Mouse (Mus musculus): Measurements from ENCODE around the gene Apom. TPM values are rescaled to one million over a fixed set of nuclear protein-coding genes. Genes with fewer than 3 reads are reported as not detected.
A peak's percentile ranks its signal among the peaks of the same experiment; 100 is the strongest.

Gene Apom
- polyA plus RNA-seq, 1 experiment = 0.18 TPM

DNA sequence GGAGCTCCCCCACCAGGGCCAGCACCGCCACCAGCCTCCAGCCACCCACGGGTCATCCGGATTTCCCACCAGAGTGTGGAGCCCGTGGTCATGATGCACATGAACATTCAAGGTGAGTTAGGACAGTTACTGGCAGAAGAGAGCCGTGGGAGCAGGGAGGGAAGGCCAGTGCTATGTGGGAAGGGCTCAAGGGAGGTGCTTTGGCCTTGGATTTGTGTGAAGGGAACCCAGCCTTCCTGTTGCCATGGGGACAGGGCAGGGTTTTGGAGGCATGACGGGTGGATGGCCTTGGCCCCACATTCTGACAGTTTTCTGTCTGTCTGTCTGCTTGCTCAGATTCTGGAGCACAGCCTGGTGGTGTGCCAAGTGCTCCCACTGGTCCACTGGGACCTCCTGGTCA, 10.1 kb upstream of the Apom start:
- Histone ChIP-seq H3K27me3 (ENCODE audit: control insufficient read depth, insufficient read depth, low read length) (no peaks in the 10 kb centered on the region), H3K4me1 (ENCODE audit: control insufficient read depth, insufficient read depth, insufficient read length) (no peaks in the 10 kb centered on the region), H3K4me3 (ENCODE audit: extremely low read depth, insufficient read depth, insufficient read length) (no peak overlapping the region), H3K36me3 (ENCODE audit: control insufficient read depth, insufficient read depth, low read length) (peaks cover 73% of the 10 kb centered on the region), H3K27ac (ENCODE audit: insufficient read depth, low read length) (no peak overlapping the region)
- 86% methylated on average over 6 of the region's 6 CpGs for WGBS
- no peak for DNase-seq (ENCODE audit: low read depth in 1 of 2, low spot score in 2 of 2)
- TF ChIP-seq POLR2A (IDR thresholded peaks at IDR 0.05; ENCODE audit: low read depth, low read length) (no peak), CTCF (IDR thresholded peaks at IDR 0.05; ENCODE audit: extremely low read depth, insufficient read depth, insufficient read length, insufficient replicate concordance) (no peak)

DNA sequence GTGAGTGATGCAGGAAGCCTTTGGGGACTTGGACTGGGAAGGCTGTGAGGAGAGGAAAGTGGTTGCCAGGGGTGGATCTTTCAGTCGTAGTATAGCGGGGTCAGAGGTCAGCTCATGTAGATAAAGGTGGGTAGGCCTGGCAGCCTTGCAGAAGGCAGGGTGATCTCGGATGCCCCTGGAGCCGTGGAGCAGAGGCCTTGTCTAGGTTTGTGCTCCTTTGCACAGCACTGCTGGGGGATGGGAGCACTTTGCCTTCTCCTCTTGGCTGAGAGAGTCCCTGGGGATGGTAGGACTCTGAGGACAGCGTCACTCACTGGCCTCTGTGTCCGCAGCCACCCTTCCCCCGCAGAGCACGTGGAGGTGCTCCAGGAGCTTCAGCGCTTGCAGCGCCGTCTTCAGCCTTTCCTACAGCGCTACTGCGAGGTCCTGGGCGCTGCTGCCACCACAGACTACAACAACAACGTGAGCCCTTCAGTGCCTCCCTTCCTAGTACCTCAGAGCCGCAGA, 8.7 kb upstream of the Apom start:
- peaks cover 5% of the 10 kb centered on the region; the same call in 1 of the 2 replicates for H3K4me1 ChIP-seq (ENCODE audit: control insufficient read depth, insufficient read depth, insufficient read length)
- DNase-seq (ENCODE audit: low read depth in 1 of 2, low spot score in 2 of 2) = no peak
- no peaks in the 10 kb centered on the region for H3K27me3 ChIP-seq (ENCODE audit: control insufficient read depth, insufficient read depth, low read length)
- no peak overlapping the region for H3K27ac ChIP-seq (ENCODE audit: insufficient read depth, low read length)
- H3K36me3 ChIP-seq (ENCODE audit: control insufficient read depth, insufficient read depth, low read length) = peaks cover 60% of the 10 kb centered on the region
- 91% methylated on average over 16 of the region's 16 CpGs for WGBS
- TF ChIP-seq POLR2A (IDR thresholded peaks at IDR 0.05; ENCODE audit: low read depth, low read length) = no peak
- TF ChIP-seq CTCF (IDR thresholded peaks at IDR 0.05; ENCODE audit: extremely low read depth, insufficient read depth, insufficient read length, insufficient replicate concordance) = no peak
- no peak overlapping the region for H3K4me3 ChIP-seq (ENCODE audit: extremely low read depth, insufficient read depth, insufficient read length)

DNA sequence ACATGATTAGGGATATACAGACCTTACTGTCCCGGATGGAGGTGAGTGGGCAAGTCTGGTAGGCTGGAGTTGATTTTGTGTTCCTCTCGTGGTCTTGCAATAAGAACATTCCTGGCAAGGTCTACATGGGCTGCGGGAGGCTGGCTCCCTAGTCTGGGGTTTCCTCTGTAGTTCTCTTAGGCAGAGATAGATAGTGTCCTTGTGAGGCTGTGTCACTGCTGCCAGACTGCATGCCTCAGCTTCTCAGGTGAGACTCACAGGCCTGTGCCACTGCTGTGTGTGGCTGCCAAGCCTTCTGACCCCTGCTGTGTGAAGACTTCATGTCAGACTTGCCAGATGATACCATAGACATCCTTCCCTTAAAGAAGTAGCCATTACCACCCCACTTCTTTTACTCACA, 7.4 kb upstream of the Apom start:
- peaks cover 5% of the 10 kb centered on the region; the same call in 1 of the 2 replicates for H3K4me1 ChIP-seq (ENCODE audit: control insufficient read depth, insufficient read depth, insufficient read length)
- no peak for DNase-seq (ENCODE audit: low read depth in 1 of 2, low spot score in 2 of 2)
- 85% methylated on average over 3 of the region's 3 CpGs for WGBS
- no peaks in the 10 kb centered on the region for H3K27me3 ChIP-seq (ENCODE audit: control insufficient read depth, insufficient read depth, low read length)
- H3K4me3 ChIP-seq (ENCODE audit: extremely low read depth, insufficient read depth, insufficient read length) = no peak overlapping the region
- no peak for TF ChIP-seq POLR2A (IDR thresholded peaks at IDR 0.05; ENCODE audit: low read depth, low read length)
- no peak for TF ChIP-seq CTCF (IDR thresholded peaks at IDR 0.05; ENCODE audit: extremely low read depth, insufficient read depth, insufficient read length, insufficient replicate concordance)
- H3K36me3 ChIP-seq (ENCODE audit: control insufficient read depth, insufficient read depth, low read length) = peaks cover 48% of the 10 kb centered on the region
- H3K27ac ChIP-seq (ENCODE audit: insufficient read depth, low read length) = no peak overlapping the region

DNA sequence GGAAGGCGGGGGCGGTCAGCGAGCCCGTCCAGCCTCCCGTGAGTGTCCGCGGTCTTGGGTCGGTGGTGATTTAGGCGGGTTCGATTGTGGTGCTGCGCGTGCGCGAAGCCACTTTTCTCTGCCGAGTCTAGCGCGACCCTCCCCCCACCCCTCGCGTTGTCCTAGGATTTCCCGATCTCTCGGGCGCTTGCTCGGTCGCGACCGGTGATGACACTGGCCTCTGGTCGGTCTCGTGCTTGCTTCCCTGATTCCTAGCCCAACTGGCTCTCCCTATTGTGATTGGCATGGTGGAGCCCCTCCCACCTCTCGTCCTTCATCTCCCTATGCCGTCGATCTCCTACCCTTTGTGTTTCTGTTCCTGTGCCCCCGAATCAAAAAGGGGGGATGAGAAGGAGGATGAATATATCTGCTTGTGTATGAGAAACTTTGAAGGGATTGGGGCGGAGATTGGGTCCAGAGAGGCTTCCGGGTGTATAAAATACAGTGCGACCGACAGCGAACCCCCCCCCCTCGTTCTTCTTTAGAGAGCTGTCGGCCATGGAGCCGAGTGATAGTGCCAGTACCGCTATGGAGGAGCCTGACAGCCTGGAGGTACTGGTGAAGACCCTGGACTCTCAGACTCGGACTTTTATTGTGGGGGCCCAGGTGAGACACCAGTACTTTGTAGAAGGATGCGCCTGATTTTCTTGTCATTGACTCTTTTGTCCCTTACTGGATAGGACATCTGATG, 3.9 kb upstream of the Apom start:
- DNase-seq (ENCODE audit: low read depth in 1 of 2, low spot score in 2 of 2) = no peak
- TF ChIP-seq CTCF (IDR thresholded peaks at IDR 0.05; ENCODE audit: extremely low read depth, insufficient read depth, insufficient read length, insufficient replicate concordance) (no peak), POLR2A (IDR thresholded peaks at IDR 0.05; ENCODE audit: low read depth, low read length) (no peak)
- Histone ChIP-seq H3K36me3 (ENCODE audit: control insufficient read depth, insufficient read depth, low read length) (peaks cover 19% of the 10 kb centered on the region), H3K27ac (ENCODE audit: insufficient read depth, low read length) (peak overlapping the region; percentile 97), H3K4me1 (ENCODE audit: control insufficient read depth, insufficient read depth, insufficient read length) (peaks cover 5% of the 10 kb centered on the region; the same call in 1 of the 2 replicates), H3K4me3 (ENCODE audit: extremely low read depth, insufficient read depth, insufficient read length) (peak overlapping the region; percentile 98), H3K27me3 (ENCODE audit: control insufficient read depth, insufficient read depth, low read length) (no peaks in the 10 kb centered on the region)
- WGBS = under 1% methylated on average over 43 of the region's 43 CpGs

DNA sequence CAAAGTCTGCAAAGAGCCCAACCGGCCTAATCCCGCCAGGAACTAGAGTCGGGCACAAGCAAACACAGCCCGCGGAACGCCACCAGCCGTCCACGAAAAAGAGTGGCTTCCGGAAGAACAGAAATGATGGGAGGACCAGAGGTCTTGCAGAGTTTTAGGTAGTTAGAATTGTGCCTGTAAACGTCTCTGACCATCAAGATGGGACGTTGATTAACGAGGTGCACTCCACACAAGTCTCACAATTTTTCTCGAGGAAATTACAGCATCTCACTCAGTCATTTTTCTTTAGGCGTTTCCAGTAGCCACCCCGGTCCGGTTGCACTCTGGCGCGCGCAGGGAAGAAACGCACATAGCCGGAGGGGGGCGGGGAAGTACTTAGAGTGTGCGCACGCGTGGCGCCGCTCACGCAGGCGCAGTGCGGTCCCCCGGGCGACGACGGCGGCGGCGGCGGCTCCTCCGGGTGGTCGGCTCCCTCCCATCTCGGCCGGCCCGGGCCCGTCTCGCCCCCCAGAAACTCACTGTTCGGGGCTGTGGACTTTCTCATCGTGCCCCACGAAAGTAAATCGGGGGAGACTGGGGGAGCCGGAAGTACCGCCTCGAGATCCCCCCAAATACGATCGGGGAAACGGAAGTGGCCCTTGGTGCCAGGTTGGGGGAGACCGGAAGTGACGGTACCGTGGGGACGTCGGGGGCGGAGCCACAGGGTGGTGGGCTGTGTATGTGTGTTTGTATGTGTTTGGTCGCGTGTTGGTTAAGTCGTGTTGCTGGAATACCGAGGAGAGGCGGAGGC, 3.1 kb upstream of the Apom start, which contains the start of gene Bag6:
Gene Bag6, plus strand, starts transcription at position 378 of the 790 bp plus-strand sequence.
- TF ChIP-seq CTCF (IDR thresholded peaks at IDR 0.05; ENCODE audit: extremely low read depth, insufficient read depth, insufficient read length, insufficient replicate concordance) (no peak), POLR2A (IDR thresholded peaks at IDR 0.05; ENCODE audit: low read depth, low read length) (no peak; the same call in 1 of the 2 replicates)
- Histone ChIP-seq H3K27ac (ENCODE audit: insufficient read depth, low read length) (peak within 1 kb of the TSS; percentile 97), H3K36me3 (ENCODE audit: control insufficient read depth, insufficient read depth, low read length) (peaks cover 11% of the 10 kb centered on the region), H3K4me1 (ENCODE audit: control insufficient read depth, insufficient read depth, insufficient read length) (peaks cover 5% of the 10 kb centered on the region; the same call in 1 of the 2 replicates), H3K27me3 (ENCODE audit: control insufficient read depth, insufficient read depth, low read length) (no peaks in the 10 kb centered on the region), H3K4me3 (ENCODE audit: extremely low read depth, insufficient read depth, insufficient read length) (peak within 1 kb of the TSS; percentile 98)
- DNase-seq (ENCODE audit: low read depth in 1 of 2, low spot score in 2 of 2) = peak; percentile 88 to 93
- WGBS = under 1% methylated on average over 66 of the region's 66 CpGs

DNA sequence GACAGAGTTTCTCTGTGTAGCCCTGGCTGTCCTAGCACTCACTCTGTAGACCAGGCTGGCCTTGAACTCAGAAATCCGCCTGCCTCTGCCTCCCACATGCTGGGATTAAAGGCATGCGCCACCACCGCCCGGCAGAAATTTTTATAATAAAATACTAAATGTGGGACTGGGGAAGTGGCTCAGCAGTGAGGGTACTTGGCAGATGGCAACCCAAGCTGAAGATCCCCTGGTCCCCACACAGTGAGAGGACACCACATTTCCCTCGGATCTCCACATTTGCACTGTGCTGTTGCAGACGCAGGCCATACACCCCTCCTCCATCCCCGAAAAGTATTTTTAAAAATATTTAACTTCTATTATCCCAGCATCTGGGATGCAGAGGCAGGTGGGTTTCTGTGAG, 1.7 kb upstream of the Apom start:
- no peak for TF ChIP-seq CTCF (IDR thresholded peaks at IDR 0.05; ENCODE audit: extremely low read depth, insufficient read depth, insufficient read length, insufficient replicate concordance)
- no peak for TF ChIP-seq POLR2A (IDR thresholded peaks at IDR 0.05; ENCODE audit: low read depth, low read length)
- no peaks in the 10 kb centered on the region for H3K27me3 ChIP-seq (ENCODE audit: control insufficient read depth, insufficient read depth, low read length)
- H3K36me3 ChIP-seq (ENCODE audit: control insufficient read depth, insufficient read depth, low read length) = no peaks in the 10 kb centered on the region; the same call in 1 of the 2 replicates
- no peak overlapping the region for H3K27ac ChIP-seq (ENCODE audit: insufficient read depth, low read length)
- DNase-seq (ENCODE audit: low read depth in 1 of 2, low spot score in 2 of 2) = no peak
- WGBS = 93% methylated on average over 7 of the region's 7 CpGs
- H3K4me1 ChIP-seq (ENCODE audit: control insufficient read depth, insufficient read depth, insufficient read length) = peaks cover 5% of the 10 kb centered on the region; the same call in 1 of the 2 replicates
- H3K4me3 ChIP-seq (ENCODE audit: extremely low read depth, insufficient read depth, insufficient read length) = no peak overlapping the region

All from spleen, adult 2 months (tissue).